Mouse (Mus musculus): Measurements from ENCODE around the gene Fgf3.

DNA sequence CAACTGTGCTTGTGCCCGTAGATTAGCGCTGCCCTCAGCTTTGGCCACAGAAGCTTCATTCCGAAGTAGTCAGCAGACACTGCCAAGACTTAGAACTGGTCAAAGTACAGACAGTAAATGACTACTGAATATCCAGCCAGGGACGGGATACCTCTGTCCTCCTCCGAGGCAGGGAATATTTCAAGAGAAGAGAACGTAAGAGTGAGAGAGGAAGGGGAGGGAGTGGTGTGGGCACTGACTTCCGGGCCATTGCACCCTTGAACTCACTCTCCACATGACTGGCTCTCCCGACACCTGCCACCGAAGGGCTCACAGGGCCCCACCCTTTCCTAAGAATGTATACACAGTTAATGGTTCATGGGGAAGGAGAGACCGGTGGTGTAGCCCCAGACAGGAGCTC, 44.6 kb upstream of the Fgf3 start:
- TF ChIP-seq USF1 (IDR thresholded peaks at IDR 0.05; ENCODE audit: low read depth), result no peak
- TF ChIP-seq CTCF (IDR thresholded peaks at IDR 0.05; ENCODE audit: control insufficient read depth, insufficient read depth, insufficient read length), result no peak
- TF ChIP-seq MAX (IDR thresholded peaks at IDR 0.05), result no peak
- no peak for TF ChIP-seq MYOD1 (IDR thresholded peaks at IDR 0.05; ENCODE audit: control insufficient read depth, insufficient read length, low read depth)
- TF ChIP-seq CEBPB (IDR thresholded peaks at IDR 0.05; ENCODE audit: low read depth), result no peak
- TF ChIP-seq FOSL1 (IDR thresholded peaks at IDR 0.05; ENCODE audit: insufficient read depth, low read length, poor library complexity, severe bottlenecking), result no peak
- no peak for TF ChIP-seq MYOG (IDR thresholded peaks at IDR 0.05; ENCODE audit: control insufficient read depth, extremely low read depth, insufficient read length)
